Comparison of ENCODE assay signal across 24 mouse cellular contexts in genomic region chr9:50586955-50587354, GRCm38 (mm10). TPM values are rescaled to one million over a fixed set of nuclear protein-coding genes. Genes with fewer than 3 reads are reported as not detected.
DNase-seq lines count a peak whose midpoint lies in the region; ATAC-seq and TF ChIP-seq lines count a peak whose summit lies in the region.
"Had no signal": no experiment of that assay in that cellular context is flagged by ENCODE, and none has a peak within 500 bp of the region (broad histone marks: within the 10 kb centered on the region; RNA-seq: fewer than 3 reads in every experiment).

No protein-coding gene starts in this region.

- no peak overlapping the region for H3K4me3 ChIP-seq in intestine, embryonic 15.5 days (replicated peaks)
- H3K4me3 ChIP-seq in small intestine, adult 2 months (ENCODE audit: low read depth, low read length), result no peak overlapping the region
- H3K4me3 ChIP-seq in stomach, postnatal 0 days (ENCODE audit: low read depth, low read length), result no peak overlapping the region
- no peak overlapping the region for H3K4me3 ChIP-seq in heart, embryonic 11.5 days (ENCODE audit: low read depth, low read length)
- H3K4me3 ChIP-seq: embryonic facial prominence, embryonic 13.5 days; forebrain, embryonic 13.5 days; gastrocnemius, adult 2 months; heart, embryonic 13.5 days; hindbrain, embryonic 13.5 days had no signal

- no peak for TF ChIP-seq EP300 in stomach, postnatal 0 days (optimal IDR thresholded peaks at IDR 0.05)

- 54% methylated on average over 4 of the region's 4 CpGs for WGBS in intestine, embryonic 15.5 days
- 21% methylated on average over 4 of the region's 4 CpGs for WGBS in small intestine, adult 2 months
- 45% methylated on average over 4 of the region's 4 CpGs for WGBS in stomach, postnatal 0 days
- 68% methylated on average over 4 of the region's 4 CpGs for WGBS in heart, embryonic 11.5 days (ENCODE audit: insufficient replicate concordance)

- H3K9me3 ChIP-seq in intestine, embryonic 15.5 days, result no peaks in the 10 kb centered on the region
- no peaks in the 10 kb centered on the region for H3K9me3 ChIP-seq in stomach, postnatal 0 days (ENCODE audit: control insufficient read depth, low read length)
- H3K9me3 ChIP-seq in heart, embryonic 11.5 days (replicated peaks; ENCODE audit: control insufficient read depth, low read length), result no peaks in the 10 kb centered on the region
- H3K9me3 ChIP-seq: embryonic facial prominence, embryonic 13.5 days; forebrain, embryonic 13.5 days; heart, embryonic 13.5 days; hindbrain, embryonic 13.5 days had no signal

- no peak for TF ChIP-seq POLR2A in small intestine, adult 2 months (IDR thresholded peaks at IDR 0.05; ENCODE audit: low read depth, low read length)

- H3K9ac ChIP-seq in intestine, embryonic 15.5 days, result no peak overlapping the region
- no peak overlapping the region for H3K9ac ChIP-seq in stomach, postnatal 0 days (ENCODE audit: low read length)
- no peak overlapping the region for H3K9ac ChIP-seq in heart, embryonic 11.5 days (ENCODE audit: low read depth, low read length)
- H3K9ac ChIP-seq: embryonic facial prominence, embryonic 13.5 days; forebrain, embryonic 13.5 days; forebrain, postnatal 0 days; heart, embryonic 13.5 days; hindbrain, embryonic 13.5 days had no signal

- no peaks in the 10 kb centered on the region for H3K27me3 ChIP-seq in intestine, embryonic 15.5 days (replicated peaks)
- no peaks in the 10 kb centered on the region for H3K27me3 ChIP-seq in small intestine, adult 2 months (ENCODE audit: control insufficient read depth, insufficient read depth, low read length)
- no peaks in the 10 kb centered on the region for H3K27me3 ChIP-seq in stomach, postnatal 0 days (ENCODE audit: control insufficient read depth, insufficient read depth, low read length)
- H3K27me3 ChIP-seq in heart, embryonic 11.5 days (ENCODE audit: control insufficient read depth, insufficient read depth, low read length), result no peaks in the 10 kb centered on the region
- H3K27me3 ChIP-seq: embryonic facial prominence, embryonic 13.5 days; forebrain, embryonic 13.5 days; heart, embryonic 13.5 days; hindbrain, embryonic 13.5 days had no signal

- peak; percentile 85 for DNase-seq in fat pad, adult 2 months (ENCODE audit: extremely low read depth, low read depth, low spot score)
- peak; percentile 70 for DNase-seq in stomach, postnatal 0 days (ENCODE audit: low spot score)
- no peak for DNase-seq in layer of hippocampus, adult 11-12 months (ENCODE audit: low spot score)
- no peak for DNase-seq in gastrocnemius, postnatal 25 days
- DNase-seq: adrenal gland, adult 8-10 months; adrenal gland, postnatal 36 days; cerebellum, adult 2 months; cerebellum, postnatal 14 days; forebrain, postnatal 0 days; gastrocnemius, adult 2 months; kidney, adult 11 months had no signal

- H3K4me1 ChIP-seq in intestine, embryonic 15.5 days (replicated peaks), result 0 out of 2 replicates have a peak, but pooled peaks cover 3% of the 10 kb centered on the region
- H3K4me1 ChIP-seq in small intestine, adult 2 months (ENCODE audit: control insufficient read depth, insufficient read depth, insufficient read length, low read length), result peaks cover 35% of the 10 kb centered on the region
- H3K4me1 ChIP-seq in stomach, postnatal 0 days (replicated peaks; ENCODE audit: control insufficient read depth, insufficient read depth), result no peaks in the 10 kb centered on the region
- no peaks in the 10 kb centered on the region for H3K4me1 ChIP-seq in heart, embryonic 11.5 days (ENCODE audit: control insufficient read depth, insufficient read depth, low read length)
- H3K4me1 ChIP-seq: embryonic facial prominence, embryonic 13.5 days; forebrain, embryonic 13.5 days; heart, embryonic 13.5 days; hindbrain, embryonic 13.5 days had no signal

- H3K36me3 ChIP-seq in intestine, embryonic 15.5 days, result no peaks in the 10 kb centered on the region
- H3K36me3 ChIP-seq in small intestine, adult 2 months (ENCODE audit: control insufficient read depth, insufficient read depth, low read length), result no peaks in the 10 kb centered on the region
- no peaks in the 10 kb centered on the region for H3K36me3 ChIP-seq in stomach, postnatal 0 days (ENCODE audit: control insufficient read depth, insufficient read depth, low read length)
- H3K36me3 ChIP-seq in heart, embryonic 11.5 days (ENCODE audit: control insufficient read depth, insufficient read depth, low read length), result no peaks in the 10 kb centered on the region
- H3K36me3 ChIP-seq: embryonic facial prominence, embryonic 13.5 days; heart, embryonic 13.5 days; hindbrain, embryonic 13.5 days had no signal

- no peak for TF ChIP-seq CTCF in small intestine, adult 2 months (IDR thresholded peaks at IDR 0.05; ENCODE audit: extremely low read depth, insufficient read length, insufficient replicate concordance, low read depth, low read length)
- no peak for TF ChIP-seq CTCF in stomach, postnatal 0 days (IDR thresholded peaks at IDR 0.05; ENCODE audit: low read depth)

- peak; percentile 87 for ATAC-seq in intestine, embryonic 15.5 days
- peak; percentile 79 for ATAC-seq in stomach, postnatal 0 days (ENCODE audit: low FRiP score, low TSS enrichment)
- no peak for ATAC-seq in heart, embryonic 11.5 days (replicated peaks; ENCODE audit: insufficient number of reproducible peaks, low FRiP score, low TSS enrichment)
- ATAC-seq: forebrain, embryonic 13.5 days; forebrain, postnatal 0 days; hindbrain, postnatal 0 days had no signal

- H3K4me2 ChIP-seq in intestine, embryonic 15.5 days (replicated peaks), result no peak overlapping the region
- H3K4me2 ChIP-seq in stomach, postnatal 0 days (replicated peaks; ENCODE audit: low read depth), result no peak overlapping the region
- no peak overlapping the region for H3K4me2 ChIP-seq in heart, embryonic 11.5 days
- H3K4me2 ChIP-seq: embryonic facial prominence, embryonic 13.5 days; forebrain, embryonic 13.5 days; heart, embryonic 13.5 days; hindbrain, embryonic 13.5 days had no signal

- peak overlapping the region; percentile 9; the same call in 1 of the 2 replicates for H3K27ac ChIP-seq in intestine, embryonic 15.5 days
- H3K27ac ChIP-seq in small intestine, adult 2 months (ENCODE audit: insufficient read depth, low read depth, low read length), result peak overlapping the region; percentile 98
- H3K27ac ChIP-seq in stomach, postnatal 0 days (replicated peaks), result peak overlapping the region; percentile 1; the same call in 1 of the 2 replicates
- H3K27ac ChIP-seq in heart, embryonic 11.5 days (ENCODE audit: low read depth, low read length), result no peak overlapping the region
- H3K27ac ChIP-seq: embryonic facial prominence, embryonic 13.5 days; forebrain, embryonic 13.5 days; gastrocnemius, adult 2 months; heart, embryonic 13.5 days; hindbrain, embryonic 13.5 days; hindbrain, postnatal 0 days had no signal

RNA-seq across cellular contexts. Expression of gene Sdhd, which starts 16.7 kb away (rescaled TPM):
- polyA plus RNA-seq in intestine, embryonic 15.5 days (2015; fragmentation: Nextera tagmentation; extraction: Ambion mirVana), result 544 and 560 TPM in 2 replicates
- polyA plus RNA-seq in small intestine, adult 2 months (2012; rRNA removed), result 307 and 325 TPM in 2 replicates
- polyA plus RNA-seq in stomach, postnatal 0 days (2015; fragmentation: Nextera tagmentation; extraction: Ambion mirVana), result 425 and 428 TPM in 2 replicates
- 100 to 1,000 TPM; 338 to 360 TPM for total RNA-seq in gastrocnemius, postnatal 25 days (2021)
- 572 and 623 TPM in 2 replicates for polyA plus RNA-seq in heart, embryonic 11.5 days (2014; fragmentation: Nextera tagmentation; extraction: Ambion mirVana)

RNA-seq across cellular contexts. Expression of gene Timm8b, which starts 16.8 kb away (rescaled TPM):
- 314 TPM in 2 replicates for polyA plus RNA-seq in intestine, embryonic 15.5 days (2015; fragmentation: Nextera tagmentation; extraction: Ambion mirVana)
- 93.7 and 98.1 TPM in 2 replicates for polyA plus RNA-seq in small intestine, adult 2 months (2012; rRNA removed)
- polyA plus RNA-seq in stomach, postnatal 0 days (2015; fragmentation: Nextera tagmentation; extraction: Ambion mirVana), result 252 and 278 TPM in 2 replicates
- 100 to 1,000 TPM; 182 to 200 TPM for total RNA-seq in gastrocnemius, postnatal 25 days (2021)
- 292 and 318 TPM in 2 replicates for polyA plus RNA-seq in heart, embryonic 11.5 days (2014; fragmentation: Nextera tagmentation; extraction: Ambion mirVana)

RNA-seq across cellular contexts. Expression of gene Tex12, which starts 25.8 kb away (rescaled TPM):
- polyA plus RNA-seq in intestine, embryonic 15.5 days (2015; fragmentation: Nextera tagmentation; extraction: Ambion mirVana), result 0.16 and 0.19 TPM in 2 replicates
- 0.10 TPM in 1 of 2 replicates, not detected in the other for polyA plus RNA-seq in small intestine, adult 2 months (2012; rRNA removed)
- polyA plus RNA-seq in stomach, postnatal 0 days (2015; fragmentation: Nextera tagmentation; extraction: Ambion mirVana), result not detected in 2 replicates
- total RNA-seq in gastrocnemius, postnatal 25 days (2021), result not detected
- not detected in 2 replicates for polyA plus RNA-seq in heart, embryonic 11.5 days (2014; fragmentation: Nextera tagmentation; extraction: Ambion mirVana)
- total RNA-seq: adrenal gland, adult 8-10 months; adrenal gland, postnatal 36 days; forebrain, postnatal 0 days; gastrocnemius, adult 2 months; gastrocnemius, postnatal 4 days; heart, adult 8-10 months; hematopoietic stem cell, adult 5-6 weeks; hindbrain, postnatal 0 days had no signal
- polyA plus RNA-seq: cerebellum, adult 2 months; cortical plate, adult 2 months; embryonic facial prominence, embryonic 13.5 days; forebrain, embryonic 13.5 days; heart, embryonic 13.5 days; heart, postnatal 0 days had no signal

RNA-seq across cellular contexts. Expression of gene Pih1d2, which starts 30.2 kb away (rescaled TPM):
- polyA plus RNA-seq in intestine, embryonic 15.5 days (2015; fragmentation: Nextera tagmentation; extraction: Ambion mirVana), result 2.1 and 2.9 TPM in 2 replicates
- 0.28 TPM in 2 replicates for polyA plus RNA-seq in small intestine, adult 2 months (2012; rRNA removed)
- 2.2 and 3.2 TPM in 2 replicates for polyA plus RNA-seq in stomach, postnatal 0 days (2015; fragmentation: Nextera tagmentation; extraction: Ambion mirVana)
- total RNA-seq in gastrocnemius, postnatal 25 days (2021), result under 1 TPM; 0.20 to 0.43 TPM
- 1.8 and 3.1 TPM in 2 replicates for polyA plus RNA-seq in heart, embryonic 11.5 days (2014; fragmentation: Nextera tagmentation; extraction: Ambion mirVana)

RNA-seq across cellular contexts. Expression of gene Nkapd1, which starts 30.3 kb away (rescaled TPM):
- 17.5 and 20.4 TPM in 2 replicates for polyA plus RNA-seq in intestine, embryonic 15.5 days (2015; fragmentation: Nextera tagmentation; extraction: Ambion mirVana)
- polyA plus RNA-seq in small intestine, adult 2 months (2012; rRNA removed), result 1.2 and 1.6 TPM in 2 replicates
- polyA plus RNA-seq in stomach, postnatal 0 days (2015; fragmentation: Nextera tagmentation; extraction: Ambion mirVana), result 14.3 and 16.1 TPM in 2 replicates
- 10 to 100 TPM in 1 of 2 experiments, 1 to 10 TPM in 1; 7.7 to 10.4 TPM for total RNA-seq in gastrocnemius, postnatal 25 days (2021)
- 20.2 and 21.3 TPM in 2 replicates for polyA plus RNA-seq in heart, embryonic 11.5 days (2014; fragmentation: Nextera tagmentation; extraction: Ambion mirVana)

Comparison
In these comparisons a context has a peak if more than half of its experiments do, and no peak if none do; other contexts are left out.
1. DNase-seq: peak in fat pad, adult 2 months (single experiment) and stomach, postnatal 0 days (single experiment); none in layer of hippocampus, adult 11-12 months (single experiment) and gastrocnemius, postnatal 25 days (single experiment).